Mouse (Mus musculus) right cerebral cortex, postnatal 14 days (tissue): ENCODE measurements around the gene B3galt1.

Source experiments
- DNase-seq: peaks from one replicate; pipeline ENCODE4 v3.0.0; 2022

The B3galt1 gene

DNA sequence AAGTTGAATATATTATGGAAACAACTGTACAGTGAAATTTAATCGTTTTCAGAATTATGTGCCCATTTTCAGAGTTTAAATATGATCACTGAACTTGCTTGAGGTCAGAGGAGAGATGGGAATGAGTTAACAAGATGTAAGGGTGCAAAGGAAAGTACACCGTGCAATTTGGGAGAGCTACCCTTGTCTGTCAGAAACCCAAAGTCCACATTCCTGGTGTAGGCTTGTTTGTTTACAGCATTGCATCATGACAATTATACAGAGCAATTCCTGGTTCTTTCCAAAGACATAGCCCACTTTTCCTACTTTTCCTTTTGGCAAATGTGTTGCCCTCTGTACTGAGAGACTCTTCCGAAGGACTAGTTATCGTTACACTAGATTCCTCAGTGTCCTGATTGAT lies 390.5 kb downstream of the B3galt1 start:
- DNase-seq, result no peak

DNA sequence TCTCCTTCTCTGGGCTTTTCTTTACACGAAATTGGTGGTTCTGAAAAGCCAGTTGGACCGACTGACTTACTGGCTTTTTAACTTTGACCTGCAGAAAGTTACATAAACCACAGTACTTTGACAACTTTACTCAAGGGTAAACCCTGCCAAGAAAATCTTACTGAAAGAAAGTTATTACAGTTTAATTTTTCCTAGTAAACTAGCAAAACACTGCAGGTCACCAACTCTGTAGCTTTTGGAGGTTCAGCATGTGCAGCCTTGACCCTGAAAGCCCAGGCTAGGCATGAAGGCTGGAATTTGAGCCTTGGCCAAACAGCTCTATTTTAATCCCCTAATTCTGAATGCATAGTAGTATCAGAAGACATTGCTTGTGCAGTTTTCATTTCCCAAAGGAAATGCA lies 391.9 kb downstream of the B3galt1 start:
- DNase-seq, result no peak

DNA sequence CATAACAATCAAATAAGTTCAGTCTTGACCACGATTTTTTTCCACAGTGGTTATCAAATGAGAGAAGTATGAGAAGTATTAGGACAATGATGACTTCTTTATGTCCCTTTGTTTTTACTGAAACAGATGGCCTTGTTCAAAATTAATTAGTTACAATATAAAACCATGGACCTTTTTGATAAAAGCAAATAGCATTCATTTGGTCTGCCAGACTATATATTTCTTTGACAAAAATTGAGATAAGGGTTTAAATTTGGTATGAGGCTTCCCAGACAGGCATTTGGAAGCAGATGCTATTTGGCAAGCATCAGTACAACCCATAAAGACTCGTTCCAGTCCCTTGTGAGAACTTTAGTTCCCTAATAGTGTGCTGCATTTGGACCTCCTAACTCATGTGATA lies 395.0 kb downstream of the B3galt1 start:
- no peak for DNase-seq

DNA sequence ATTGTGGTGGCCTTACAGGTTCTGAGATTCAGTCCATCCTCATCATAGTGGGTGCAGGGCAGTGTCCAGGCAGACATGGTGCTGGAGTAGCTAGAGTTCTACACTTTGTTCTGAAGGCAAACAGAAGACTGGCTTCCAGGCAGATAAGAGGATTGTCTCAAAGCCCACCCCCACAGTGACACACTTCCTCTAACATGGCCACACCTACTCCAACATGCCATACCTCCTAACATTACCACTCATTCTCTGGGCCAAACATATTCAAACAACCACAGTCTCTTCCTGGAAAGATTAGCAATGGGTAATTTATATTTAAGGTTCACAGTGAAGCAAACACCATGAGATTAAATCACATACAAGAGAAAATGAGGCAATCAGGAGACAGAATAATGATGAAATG lies 403.1 kb downstream of the B3galt1 start:
- DNase-seq, result no peak

DNA sequence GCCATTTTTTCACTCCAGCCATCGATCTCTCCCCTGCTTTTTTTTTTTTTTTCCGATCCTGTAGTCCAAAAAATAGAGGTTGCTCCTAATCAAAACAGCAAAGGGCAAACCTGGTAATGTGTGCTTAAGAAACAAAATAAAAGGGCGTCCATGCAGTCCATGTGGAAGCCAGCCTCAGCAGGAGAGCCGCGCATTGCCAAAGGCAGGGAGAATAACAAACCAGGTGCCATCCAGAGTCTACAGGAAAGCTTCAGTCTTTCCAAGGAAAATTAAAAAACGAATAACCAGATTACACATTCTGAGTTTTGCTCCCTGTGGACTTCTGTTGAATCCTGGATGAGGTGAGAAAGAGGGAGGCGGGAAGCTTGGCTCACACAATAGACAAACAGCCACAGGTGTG lies 405.4 kb downstream of the B3galt1 start:
- DNase-seq, result no peak

DNA sequence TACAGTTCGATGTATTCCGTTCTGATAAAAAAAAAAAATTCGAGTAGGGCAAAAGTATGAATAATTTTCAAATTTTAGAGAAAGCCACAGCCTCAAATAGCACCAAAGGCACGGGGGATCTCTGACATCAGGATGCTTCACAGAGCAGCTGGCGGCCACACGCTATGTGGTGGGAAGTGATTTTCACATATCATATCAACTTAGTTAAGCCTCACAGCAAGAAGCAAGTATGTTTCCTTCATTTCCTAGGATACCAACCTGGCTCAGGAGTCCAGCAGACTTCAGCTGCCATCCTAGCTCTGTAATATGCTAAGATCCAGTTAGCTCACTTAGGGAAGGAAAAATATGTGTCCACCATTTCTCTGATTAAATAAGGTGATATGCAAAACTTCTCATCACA lies 405.9 kb downstream of the B3galt1 start:
- DNase-seq, result peak; percentile 42

DNA sequence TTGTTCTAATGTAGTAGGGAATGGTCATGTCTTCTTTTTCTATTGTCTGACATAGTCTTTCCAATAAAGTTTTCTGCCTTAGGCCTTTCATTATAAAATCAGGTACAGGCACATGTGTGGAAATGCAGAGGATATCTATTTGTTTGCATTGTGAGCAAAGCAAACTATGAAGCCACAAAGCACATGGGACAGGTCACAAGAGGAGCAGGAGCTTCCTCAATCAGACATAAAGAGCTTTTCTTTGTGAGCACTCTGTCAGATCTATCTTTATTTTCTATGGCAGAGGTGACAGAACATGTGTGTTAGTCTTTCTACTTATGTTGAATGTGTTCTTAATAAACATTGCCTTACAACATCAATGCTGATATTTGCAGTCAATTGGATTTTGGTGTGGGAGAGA lies 410.1 kb downstream of the B3galt1 start:
- no peak for DNase-seq

DNA sequence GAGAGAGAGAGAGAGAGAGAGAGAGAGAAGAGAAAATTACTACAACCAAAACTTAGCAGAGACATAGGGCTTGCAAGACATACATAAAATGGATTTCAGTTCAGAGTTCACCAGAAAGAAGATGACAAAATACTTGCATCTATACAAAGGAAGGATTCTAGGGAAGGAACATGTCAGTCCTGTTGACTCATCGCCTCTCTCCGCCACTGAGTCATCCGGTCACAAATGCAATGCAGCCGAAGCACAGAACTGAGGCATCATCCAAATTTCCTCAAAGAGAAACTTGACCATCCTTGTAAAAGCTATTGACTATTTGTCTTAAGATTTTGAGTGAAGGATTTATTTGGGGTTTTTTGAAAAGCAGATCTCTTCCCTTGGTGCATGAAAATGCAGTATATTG lies 410.8 kb downstream of the B3galt1 start:
- no peak for DNase-seq

DNA sequence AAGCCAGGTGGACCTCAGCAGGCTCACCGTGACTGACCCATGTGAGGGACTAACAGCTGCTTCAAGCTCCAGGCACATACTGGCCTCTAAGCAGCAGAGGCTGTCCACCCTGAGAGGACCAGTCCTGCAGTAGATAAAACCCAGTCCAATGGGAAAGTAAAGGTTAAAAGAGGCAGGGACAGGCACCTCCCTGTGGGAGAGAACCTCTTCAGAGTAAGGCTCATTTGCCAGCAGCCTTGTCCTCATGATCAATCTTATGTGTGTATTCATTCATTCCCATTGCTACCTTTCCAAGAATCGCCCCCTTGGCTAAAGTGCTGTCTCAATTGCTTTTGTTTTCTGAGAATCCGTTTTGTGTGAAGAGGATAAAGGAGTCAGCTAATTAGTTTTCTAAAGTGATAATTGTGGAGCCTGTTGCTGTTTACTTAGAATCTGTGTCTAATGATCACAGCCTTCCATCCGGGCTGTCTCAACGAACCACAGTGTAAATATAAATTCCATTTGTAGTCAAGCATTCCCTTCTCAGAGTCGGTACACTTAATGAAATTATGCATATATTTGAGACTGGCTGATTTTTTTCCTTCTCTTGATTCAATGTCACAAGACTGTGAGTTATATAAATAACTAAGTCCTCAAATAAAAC lies 412.1 kb downstream of the B3galt1 start:
- no peak for DNase-seq

DNA sequence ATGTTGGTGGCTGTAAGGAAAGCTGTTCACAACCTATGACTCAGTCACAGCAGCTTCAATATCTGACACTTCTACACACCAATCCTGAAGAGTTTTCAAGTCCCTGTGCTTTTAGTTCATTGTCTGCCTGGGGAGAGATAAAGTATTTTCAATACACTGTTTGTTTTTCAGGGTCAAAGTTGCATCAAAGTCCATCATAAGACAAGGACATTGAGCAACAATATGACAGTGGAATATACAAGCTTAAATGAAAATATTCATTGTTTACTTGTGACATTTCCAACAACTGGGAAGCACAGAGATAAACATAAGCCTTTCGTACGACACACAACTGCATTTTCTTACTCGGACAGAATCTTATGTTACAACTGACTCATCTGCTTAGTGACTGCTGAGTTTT lies 417.9 kb downstream of the B3galt1 start:
- no peak for DNase-seq

DNA sequence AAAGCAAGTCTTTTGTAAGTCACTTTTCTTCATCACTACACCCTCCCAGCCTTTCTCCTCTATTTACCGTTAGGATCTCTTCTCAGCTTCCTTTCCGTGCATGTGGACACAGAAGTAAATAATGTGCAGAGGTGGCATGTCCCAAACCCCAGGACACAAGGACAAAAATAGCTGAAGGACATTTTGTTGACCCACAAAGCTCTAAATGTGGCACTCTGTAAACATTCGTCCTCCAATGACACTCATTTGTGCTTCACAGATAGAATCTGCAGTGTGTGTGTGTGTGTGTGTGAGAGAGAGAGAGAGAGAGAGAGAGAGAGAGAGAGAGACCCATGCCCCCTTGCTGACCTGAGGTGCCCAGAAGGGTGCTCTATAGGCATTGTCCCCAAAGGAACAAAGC lies 419.5 kb downstream of the B3galt1 start:
- no peak for DNase-seq

DNA sequence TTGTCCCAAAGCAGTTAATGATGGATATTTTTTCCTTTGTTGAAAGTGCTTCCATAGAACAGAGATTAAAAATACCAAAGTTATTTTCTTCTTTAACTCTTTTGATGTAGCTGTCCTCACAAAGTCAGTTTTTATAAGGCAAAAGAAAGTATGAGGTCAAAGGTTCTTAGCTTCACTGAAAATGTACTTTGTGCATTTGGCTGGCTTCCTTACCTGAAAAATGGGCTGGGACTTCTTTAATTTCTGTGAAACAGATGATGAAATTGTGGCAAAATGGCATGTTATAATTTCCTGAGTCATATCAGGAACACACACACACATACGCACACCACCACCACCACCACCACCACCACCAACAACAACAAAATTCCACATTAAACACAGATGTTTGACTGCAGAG lies 427.8 kb downstream of the B3galt1 start:
- DNase-seq, result no peak

DNA sequence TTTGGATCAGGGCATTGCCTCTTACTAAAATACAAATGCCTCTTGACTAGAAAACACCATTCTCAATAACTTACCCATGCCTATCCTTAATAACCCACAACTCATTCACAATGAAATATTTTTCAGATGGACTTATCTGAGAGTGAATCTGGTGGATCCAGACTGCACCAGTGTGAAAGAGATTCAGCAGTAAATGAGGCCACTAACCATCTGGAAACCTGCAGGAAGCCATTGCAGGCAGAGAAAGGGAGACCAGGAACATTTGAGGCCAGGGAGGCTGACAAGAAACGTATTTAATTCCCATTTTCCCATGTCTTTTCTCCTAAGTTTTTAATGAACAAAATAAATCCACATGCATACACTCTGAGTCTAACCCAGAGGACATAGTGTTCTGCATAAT lies 437.4 kb downstream of the B3galt1 start:
- no peak for DNase-seq

DNA sequence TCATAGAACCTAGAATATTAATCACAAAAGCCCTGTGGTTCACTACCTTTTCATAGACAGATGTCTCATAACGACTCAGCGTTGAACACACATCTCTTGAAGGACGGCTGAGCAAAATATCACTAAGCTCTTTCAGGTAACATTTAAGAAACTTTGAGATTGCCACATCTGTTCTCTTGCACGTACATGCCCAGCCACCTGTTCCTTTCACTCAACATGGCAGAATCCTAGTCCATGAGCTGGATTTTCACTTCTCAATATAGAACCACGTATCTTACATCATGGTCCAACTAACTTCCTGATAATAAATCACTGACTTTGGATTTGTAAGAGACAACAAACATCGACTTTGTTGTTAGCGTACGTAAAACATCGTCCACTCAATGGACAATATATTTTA lies 439.5 kb downstream of the B3galt1 start:
- no peak for DNase-seq

DNA sequence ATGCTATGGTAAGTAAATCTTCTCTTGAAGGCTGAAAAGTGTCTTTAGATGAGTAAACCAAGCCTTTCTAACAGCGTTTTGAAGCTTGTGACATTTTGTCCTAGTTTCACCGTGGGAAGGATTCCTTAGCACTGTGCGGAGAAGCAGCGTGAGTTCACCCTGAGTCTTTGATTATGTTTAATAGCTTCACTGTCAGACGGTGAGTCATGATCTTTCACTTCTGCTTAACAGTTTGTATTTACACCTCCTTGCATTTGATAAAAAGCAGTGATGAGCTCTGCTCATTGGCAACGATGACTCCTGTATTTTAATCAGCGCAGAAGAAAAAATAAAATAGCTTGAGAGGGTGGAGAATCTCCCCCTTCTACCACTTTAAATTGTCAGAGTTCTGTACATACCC lies 440.0 kb downstream of the B3galt1 start:
- DNase-seq, result no peak

DNA sequence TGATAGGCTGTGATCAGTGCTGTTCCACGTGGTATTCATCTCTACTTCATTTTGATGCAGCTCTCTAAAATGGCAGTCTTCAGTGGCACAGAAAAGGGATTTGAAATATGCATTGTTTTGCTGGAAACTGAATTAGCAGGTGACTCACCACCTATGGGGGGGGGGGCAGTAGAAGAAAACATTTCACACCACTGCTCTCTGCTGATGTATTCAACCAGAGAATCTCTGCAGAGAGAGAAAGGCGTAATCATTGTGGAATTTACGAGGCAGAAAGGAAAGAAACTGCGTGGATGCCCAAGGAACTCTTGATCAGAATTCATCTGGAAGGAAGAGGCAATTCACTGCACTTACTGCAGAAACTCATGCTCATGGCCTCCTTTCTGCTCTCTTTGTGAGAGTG lies 445.7 kb downstream of the B3galt1 start:
- DNase-seq, result no peak

DNA sequence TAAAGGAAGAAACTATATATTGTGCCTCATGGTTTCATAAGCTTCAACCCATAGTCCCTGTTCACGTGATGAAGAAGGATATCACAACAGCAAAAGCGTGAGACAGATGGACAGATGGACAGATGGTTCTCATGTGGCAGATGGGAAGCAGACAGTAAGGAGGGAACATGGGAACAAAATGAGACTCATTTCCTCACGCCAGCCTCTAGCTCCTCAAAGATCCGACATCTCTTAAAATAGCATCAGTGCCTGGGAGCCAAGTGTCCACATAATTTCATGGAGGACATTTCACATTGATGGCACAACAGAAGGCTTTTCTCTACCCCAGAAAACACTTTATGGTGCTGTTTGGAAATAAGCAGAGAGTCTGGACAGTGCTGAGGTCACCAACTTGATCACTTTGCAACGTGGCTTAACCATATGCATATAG lies 454.6 kb downstream of the B3galt1 start:
- no peak for DNase-seq

DNA sequence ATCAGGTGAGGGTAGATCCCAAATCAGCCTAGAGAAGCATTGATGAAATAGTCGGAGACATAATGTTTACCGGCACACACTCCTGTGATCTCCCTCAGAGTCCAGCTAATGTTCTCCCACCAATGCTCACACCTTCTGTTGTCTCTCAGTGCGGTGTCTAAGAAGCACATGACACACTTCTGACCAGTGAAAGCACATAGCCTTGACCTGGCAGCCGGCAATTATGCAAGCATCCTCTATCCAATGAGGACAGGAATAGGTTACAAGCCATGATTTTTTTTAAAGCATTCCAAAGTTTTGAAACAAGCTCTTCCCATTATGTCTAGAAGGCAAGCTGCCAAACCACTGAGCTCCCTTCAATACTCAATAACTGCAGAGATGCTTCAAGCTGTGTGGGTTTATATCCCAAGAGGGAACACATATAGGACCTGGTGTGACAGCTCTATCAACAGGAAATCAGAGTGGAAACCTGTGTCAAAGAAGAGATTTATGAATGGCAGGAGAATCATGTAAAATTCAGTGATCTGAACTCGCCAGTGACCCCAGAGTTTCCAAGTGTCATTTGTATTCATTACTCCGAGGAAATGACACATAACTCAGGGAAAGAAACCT lies 456.0 kb downstream of the B3galt1 start:
- no peak for DNase-seq

DNA sequence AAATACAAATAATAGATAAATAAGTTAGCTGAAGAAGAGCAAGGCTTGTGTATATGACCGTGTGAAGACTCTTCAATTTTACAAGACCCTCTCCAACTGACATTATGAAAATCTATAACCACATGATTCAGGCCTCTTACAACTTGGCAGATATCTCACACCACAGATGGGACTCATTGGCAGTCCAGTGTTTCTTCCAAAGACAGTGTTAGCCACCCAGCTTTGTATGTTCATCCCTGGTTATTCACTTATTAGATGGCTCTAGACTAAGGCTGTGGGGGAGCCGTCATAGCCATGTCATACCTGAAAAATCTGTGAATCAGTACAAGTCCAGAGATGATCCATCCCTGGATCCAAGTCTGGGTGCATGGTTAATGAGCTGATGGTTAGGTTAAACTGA lies 463.1 kb downstream of the B3galt1 start:
- no peak for DNase-seq

DNA sequence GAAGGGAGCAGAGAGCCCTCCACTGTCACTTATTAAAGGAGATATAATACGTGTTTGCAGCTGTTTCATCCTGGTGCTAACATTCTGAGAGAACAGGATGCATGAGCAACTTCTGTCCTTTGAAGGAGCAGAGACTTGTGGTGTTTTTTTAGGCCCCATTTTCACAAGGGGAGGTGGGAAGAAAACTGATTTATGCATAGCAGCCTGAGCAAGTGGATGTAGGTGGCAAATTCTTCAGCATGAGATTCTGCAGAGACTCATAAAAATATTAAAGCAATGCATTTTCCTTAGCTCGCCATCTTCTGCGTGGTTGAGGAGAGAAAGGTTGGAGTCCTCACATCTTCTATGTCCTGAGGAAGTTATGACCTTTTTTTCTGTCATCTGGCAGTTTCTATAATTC lies 469.0 kb downstream of the B3galt1 start:
- DNase-seq, result no peak

DNA sequence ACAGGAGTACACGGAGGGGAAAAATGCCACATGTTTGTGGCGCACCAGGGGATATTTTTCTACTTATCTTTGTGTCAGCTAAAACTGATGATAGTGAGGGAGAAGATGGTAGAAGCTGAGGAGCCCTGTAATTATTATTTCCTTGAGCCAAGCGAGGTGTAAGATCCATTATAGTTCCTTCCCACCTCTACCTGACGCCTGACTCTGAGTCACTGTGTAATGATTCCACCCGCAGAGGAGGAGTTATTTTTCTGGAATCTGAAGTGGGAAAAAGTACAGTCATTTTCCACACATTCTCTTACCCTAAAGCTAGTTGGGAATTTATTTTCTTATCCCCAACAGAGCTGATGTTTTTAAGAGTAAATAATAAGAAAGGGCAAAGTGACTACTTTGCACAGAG lies 475.1 kb downstream of the B3galt1 start:
- no peak for DNase-seq

DNA sequence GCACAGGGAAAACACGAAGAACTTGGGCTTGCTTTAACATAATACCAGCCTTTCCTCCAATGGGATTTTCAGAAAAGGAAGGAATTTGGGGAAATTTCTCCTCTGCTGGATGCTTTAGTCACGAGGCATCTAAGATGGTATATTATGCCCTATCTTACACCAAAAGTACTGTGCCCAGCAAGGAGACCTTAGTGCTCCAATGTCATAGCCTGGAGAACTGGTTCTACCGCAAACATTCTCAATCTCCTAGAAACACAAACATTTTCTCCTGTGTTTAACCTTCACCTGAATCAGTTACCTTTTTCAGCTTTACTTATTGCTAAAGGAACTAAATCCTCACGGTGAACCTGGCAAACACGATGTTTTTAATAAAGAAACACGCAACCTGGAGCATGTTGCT lies 486.8 kb downstream of the B3galt1 start:
- DNase-seq, result no peak

DNA sequence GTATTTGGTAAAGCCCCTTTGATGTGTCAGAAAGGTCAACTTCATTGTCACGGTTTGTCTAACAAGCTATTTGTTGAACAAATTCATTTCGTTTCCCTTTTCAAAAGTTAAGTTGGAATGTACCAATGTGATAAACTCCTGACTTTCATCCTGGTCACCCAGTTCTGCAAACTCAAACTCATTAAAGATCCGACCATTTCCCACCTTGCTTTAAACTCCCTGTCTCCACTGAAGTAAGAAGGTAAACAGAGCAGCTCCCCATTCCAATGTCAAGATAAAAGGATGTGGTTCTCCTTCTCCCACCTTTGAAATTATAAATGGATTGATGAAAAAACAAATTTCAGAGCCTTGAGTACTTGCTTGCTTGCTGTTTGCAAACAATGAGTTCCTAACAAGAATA lies 487.6 kb downstream of the B3galt1 start:
- DNase-seq, result no peak

DNA sequence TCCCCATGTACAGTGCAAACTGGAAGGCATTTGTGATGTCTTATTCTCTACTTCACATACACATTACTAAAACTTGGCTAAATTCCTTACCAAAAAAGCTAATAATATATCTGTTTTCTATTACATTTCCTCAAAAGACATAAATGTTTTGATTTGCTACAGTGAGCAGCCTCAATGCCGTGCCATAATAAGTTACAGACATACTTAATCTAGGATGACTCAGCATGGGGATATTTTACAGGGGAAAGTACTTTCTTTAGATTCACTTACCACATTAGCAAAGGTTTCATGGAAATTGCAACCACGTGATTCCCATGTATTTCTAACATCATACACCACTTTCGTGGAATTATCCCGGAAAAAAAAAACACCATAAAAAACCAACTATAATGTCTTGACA lies 495.7 kb downstream of the B3galt1 start:
- DNase-seq, result no peak
